Mouse (Mus musculus) brain, embryonic 14.5 days (tissue): ENCODE results near the gene Snrpg. TPM values are rescaled to one million over a fixed set of nuclear protein-coding genes. Genes with fewer than 3 reads are reported as not detected.
"Not testable (repeated sequence)": the region's sequence is repeated elsewhere in the genome, so short reads cannot be mapped to it uniquely, and the experiment has no call there.

Source experiments
- DNase-seq: peaks from one replicate; pipeline ENCODE4 v3.0.0-alpha.2; 2011; ENCODE audit warnings: low read depth
- CTCF ChIP-seq: fragments of 200-500 bp; IDR thresholded peaks from 2 replicates; pipeline ENCODE4 v1.5.1; 2012; ENCODE audit warnings: inconsistent platforms, mild to moderate bottlenecking, moderate library complexity, borderline replicate concordance; ENCODE audit not compliant: insufficient read depth, insufficient read length; ENCODE audit errors: extremely low read depth
- POLR2A ChIP-seq: fragments of 200-500 bp; IDR thresholded peaks from 2 replicates; pipeline ENCODE4 v1.6.1; 2012; ENCODE audit warnings: mild to moderate bottlenecking, inconsistent platforms, borderline replicate concordance; ENCODE audit not compliant: poor library complexity, insufficient read depth, insufficient read length, severe bottlenecking; ENCODE audit errors: extremely low read depth
- polyA plus RNA-seq: library from polyadenylated mRNA; depleted of rRNA; stranded (reverse); fragments of >200 nt; gene quantifications from 2 replicates; pipeline ENCODE4 v1.2.3, GENCODE M21; 2012; rRNA removed

The Snrpg gene
- polyA plus RNA-seq: 175 and 203 TPM in 2 replicates

DNA sequence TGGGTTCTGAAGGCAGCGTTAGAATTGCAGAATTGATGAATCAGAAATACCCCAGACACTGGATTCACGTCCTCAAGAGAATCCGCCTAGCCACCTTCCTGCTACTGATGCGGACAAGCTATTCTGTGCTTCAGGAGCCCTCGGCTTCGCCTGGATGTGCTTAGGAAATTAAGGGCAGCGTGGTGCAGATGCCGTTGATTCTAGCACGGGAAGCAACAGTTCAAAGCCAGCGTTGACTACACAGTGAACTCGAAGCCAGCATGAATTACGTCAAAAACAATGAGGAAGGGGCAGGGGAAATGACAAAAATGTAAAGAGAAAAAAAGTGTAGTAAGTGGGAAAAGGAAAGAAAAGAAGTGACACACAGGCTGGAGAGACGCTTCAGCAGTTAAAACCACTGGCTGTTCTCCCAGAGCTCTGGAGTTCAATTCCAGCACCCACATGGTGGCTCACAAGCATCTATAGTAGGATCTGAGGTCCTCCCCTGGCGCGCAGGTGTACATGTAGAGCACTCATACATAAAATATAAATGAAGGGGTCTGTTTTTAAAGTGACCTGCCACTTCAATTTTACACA, at the start of gene Snrpg:
Snrpg (plus strand) TSS at position 541 of the 576 bp plus-strand sequence.
- TF ChIP-seq POLR2A (no peak), CTCF (no peak)
- peak; percentile 32 for DNase-seq

DNA sequence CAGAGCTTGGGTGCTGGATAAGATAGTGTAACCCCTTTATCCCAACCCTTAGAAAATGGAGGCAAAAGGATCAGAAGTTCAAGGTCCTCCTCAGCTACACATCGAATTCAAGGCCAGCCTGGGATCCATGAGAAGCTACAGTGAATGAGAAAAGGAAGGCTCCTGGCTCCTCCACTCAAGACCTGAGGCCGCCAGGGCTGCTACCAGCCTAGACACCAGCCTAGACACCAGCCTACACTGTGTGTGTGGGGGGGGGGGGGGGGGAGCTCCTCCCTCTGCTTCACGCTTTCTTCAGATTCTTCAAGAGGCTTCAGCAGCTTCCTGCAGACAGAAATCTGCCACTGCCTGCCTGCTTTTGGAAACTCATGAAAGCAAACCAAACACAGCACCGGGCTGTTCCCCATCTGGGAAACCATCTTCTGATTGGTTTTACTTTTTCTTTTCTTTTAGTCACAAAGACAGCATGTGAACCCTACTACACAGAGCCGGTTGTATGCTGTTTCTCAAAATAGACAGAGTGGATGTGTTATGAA, 49.0 kb upstream of the Snrpg start:
- no peak for TF ChIP-seq POLR2A
- no peak for TF ChIP-seq CTCF

DNA sequence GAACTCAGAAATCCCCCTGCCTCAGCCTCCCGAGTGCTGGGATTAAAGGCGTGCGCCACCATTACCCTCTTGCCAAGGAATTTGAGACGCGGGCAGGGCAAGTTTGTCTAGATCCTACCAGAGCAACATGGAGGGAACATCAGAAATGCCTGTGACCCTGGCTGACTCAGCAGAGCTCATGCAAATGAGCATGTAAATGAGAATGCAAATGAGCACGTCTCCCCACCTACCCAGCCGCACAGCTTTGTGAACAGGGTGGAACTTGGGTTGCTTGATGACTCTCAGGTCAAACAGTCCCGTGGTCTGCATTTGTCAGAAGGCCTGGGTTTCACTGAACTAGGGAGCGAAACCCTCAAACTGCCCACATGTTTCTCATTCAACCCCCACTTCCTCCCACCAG, 48.1 kb upstream of the Snrpg start:
- TF ChIP-seq CTCF: no peak
- TF ChIP-seq POLR2A: no peak
- no peak for DNase-seq

More for the DNA sequence above, 49.0 kb upstream of the Snrpg start:
- no peak for DNase-seq

DNA sequence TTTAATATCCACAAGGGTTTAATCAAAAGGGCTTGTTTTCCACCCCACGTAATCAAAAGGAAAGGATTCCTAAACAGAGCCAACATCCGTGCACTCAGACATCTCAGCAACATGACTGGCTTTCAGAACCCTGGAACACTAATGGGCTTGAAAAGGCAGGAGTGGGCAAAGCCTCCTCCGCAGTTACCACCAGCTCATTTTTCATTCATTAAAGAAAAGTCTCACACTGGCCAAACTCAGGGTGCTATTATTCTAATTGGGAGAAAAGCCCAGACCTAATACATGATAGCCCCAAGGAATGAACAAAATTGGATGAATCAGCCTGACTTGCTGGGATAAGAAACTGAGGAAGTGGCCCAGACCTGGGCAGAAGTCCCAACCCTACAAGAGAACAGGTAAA, 46.7 kb upstream of the Snrpg start:
- peak; percentile 48 for DNase-seq
- no peak for TF ChIP-seq POLR2A
- TF ChIP-seq CTCF: no peak

DNA sequence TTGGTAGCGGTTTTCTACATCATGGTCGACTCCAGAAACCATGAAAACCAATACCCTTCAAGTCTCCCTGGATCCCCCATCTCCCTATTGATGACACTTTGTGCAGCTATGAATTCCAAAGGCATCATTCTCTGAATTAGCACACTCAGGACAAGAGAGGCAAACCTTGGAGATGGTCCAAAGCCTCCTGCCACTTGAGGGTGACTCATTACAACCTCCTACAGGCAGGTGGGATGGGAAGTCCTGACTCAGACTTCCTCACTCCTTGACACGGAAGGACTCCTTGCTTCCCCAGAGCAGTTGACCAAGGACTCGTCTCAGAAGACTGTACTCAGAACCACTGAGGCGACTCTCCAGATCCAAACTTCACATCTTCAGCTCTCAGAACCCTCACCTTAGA, 45.5 kb upstream of the Snrpg start:
- TF ChIP-seq POLR2A: no peak
- no peak for TF ChIP-seq CTCF
- no peak for DNase-seq

DNA sequence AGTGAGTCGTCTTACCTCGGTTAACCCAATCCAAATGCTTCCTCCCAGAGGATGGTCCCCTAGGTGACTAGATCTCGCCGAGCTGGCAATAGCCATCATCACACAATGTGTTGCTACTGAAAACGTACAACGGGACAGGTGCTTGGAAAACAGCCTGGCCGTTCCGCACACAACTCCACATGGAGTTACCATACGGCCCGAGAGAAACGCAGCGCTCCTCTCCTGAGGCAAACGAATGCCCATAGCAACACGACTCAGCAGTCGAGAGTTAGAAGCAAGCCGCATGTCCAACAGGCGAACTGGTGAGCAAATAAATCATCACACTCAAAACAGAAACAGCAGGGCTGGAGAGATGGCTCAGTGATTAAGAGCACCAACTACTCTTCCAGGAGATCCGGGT, 44.2 kb upstream of the Snrpg start:
- no peak for DNase-seq
- no peak for TF ChIP-seq CTCF
- no peak for TF ChIP-seq POLR2A

DNA sequence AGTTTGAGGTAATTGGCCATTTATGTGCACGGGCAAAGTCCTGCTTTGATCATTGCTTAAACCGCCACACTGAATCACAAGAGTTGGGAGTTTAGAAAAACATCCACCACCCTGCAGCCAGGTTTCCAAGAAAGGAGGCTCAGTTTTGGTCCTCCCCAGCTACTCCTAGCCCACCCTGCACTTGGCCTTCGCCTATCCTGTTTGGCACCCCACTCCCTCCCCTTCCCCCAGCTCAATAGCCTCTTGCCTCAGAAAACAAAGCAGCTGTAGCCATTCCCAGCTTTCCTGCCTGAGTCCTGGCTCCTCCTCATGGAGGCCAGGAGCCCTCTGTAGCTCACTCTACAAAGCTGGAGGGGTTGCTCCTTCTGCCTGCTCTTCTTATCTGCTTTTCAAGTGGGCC, 42.7 kb upstream of the Snrpg start:
- DNase-seq: peak; percentile 68

DNA sequence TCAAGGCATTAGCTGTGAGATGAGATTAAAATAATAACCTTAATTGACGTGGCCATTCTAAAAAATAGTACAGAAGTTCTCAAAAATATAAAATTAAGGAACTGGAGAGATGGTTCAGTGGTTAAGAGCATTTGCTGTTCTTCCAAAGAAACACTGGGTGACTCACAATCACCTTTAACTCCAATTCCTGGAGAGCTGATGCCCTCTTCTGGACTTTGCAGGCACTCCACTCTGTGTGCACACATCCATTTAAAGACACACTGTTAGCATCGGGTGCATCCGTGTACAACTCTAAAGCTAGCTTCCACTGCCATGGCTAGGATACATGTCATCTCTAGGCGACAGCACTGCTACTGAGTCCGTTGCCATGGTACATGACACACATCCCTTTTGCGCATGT, 41.2 kb upstream of the Snrpg start:
- TF ChIP-seq CTCF (peak; percentile 24; the same call in 1 of the 2 replicates), POLR2A (no peak)
- no peak for DNase-seq

More for the DNA sequence above, 42.7 kb upstream of the Snrpg start:
- TF ChIP-seq POLR2A: no peak
- no peak for TF ChIP-seq CTCF

DNA sequence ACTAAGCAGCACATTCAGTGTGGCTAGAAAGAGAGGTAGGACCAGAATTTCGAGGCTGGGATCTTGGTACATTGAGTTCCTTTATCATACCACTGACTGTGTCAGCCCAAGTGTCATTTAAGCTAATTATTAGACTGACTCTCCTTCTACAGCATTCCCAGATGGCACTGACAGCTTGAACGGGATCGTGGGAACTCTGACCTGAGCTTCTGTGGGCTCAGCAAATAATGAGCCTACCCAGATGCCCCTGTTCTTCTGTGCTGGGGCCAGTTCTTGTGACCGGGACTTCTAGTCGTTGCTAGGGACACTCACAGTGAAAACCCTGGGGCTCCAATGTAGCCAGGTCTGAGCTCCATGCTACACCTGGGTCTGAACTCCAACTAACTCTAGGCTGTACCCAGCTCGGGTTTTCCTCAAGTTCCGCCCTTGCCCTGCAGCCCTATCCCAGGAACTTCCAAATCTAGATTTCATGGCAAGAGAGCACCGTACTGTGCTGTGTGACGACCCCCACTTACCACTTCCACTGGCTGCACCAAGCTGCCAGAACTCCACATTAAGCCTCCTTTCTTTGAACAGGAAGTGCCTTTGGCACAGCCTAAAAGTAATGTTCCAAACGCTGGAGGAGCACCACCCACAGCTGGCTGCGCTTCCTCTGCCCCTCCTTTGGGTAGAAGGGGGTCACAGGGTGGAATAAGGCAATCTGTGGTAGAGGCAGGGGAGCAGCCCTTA, 35.8 kb upstream of the Snrpg start:
- no peak for TF ChIP-seq CTCF
- no peak for TF ChIP-seq POLR2A
- DNase-seq: no peak

DNA sequence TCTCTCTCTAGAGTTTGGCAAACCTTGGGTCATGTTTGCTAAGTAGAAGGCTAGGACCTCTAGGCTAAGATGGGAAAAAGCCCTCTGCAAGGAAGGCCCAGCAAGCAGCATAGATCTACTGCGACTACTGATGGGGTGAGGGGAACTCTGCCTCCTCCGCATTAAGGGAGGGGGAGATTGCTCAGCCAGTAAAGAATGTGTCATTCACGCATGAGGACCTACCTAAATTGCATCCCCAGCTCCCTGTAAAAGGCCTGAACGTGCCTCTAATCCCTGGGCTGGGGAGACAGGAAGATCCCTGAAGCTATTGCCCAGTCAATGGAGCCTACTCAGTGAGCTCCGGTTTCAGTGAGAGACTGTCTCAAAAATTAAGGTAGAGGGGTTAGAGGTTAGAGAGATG, 35.2 kb upstream of the Snrpg start:
- DNase-seq: no peak
- TF ChIP-seq CTCF (no peak), POLR2A (no peak)

DNA sequence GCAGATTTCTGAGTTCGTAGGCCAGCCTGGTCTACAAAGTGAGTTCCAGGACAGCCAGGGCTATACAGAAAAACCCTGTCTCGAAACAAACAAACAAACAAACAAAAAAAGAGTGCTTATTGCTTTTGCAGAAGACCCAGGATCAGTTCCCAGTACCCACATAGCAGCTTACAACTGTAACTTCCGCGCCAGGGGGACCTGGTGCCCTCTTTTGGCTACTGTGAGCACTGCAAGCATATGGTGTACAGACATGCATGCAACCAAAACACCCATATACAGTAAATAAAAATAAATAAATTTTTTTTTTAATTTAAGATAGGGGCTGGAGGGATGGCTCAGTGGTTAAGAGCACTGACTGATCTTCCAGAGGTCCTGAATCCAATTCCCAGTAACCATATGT, 34.8 kb upstream of the Snrpg start:
- not testable (repeated sequence) for DNase-seq

DNA sequence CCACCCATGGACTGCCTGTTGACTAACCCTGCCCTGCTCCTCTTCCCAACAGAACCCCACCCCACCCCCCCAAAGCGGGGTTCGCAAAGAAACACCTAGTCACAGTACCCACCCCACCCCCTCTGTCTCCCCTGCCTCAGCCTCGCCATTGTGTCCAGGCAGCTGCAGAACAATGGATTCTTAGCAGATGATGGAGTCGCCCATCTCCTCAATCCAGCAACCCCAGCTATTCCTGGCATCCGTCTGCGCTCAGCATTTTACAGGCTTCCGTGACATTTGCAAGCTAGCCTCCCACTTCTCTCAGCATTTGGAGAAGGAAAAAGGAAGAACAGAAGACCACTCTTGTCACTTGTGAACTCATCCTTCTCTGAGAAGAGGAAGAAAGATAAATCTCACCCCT, 27.4 kb upstream of the Snrpg start:
- no peak for TF ChIP-seq CTCF
- no peak for TF ChIP-seq POLR2A
- peak; percentile 37 for DNase-seq
